Mouse (Mus musculus) naive thymus-derived CD4-positive, alpha-beta T cell, adult 5 months (primary cell): ENCODE results near the gene Adgrb3. TPM values are rescaled to one million over a fixed set of nuclear protein-coding genes. Genes with fewer than 3 reads are reported as not detected.

Experiments used
- polyA plus RNA-seq: library from polyadenylated mRNA; unstranded; fragments of 100-300 nt; shearing (Covaris generic); gene quantifications from one replicate; pipeline ENCODE4 v1.2.1, GENCODE M21; 2017

The Adgrb3 gene
- 0.17 TPM for polyA plus RNA-seq

GRCm38 (mm10) chr1:25828971-25829920 lies at the start of gene Adgrb3:
TSS of gene Adgrb3 (minus strand) at chr1:25829707.

